Mouse (Mus musculus): ENCODE data around the gene Mfsd2a. TPM values are rescaled to one million over a fixed set of nuclear protein-coding genes. Genes with fewer than 3 reads are reported as not detected.

Gene Mfsd2a
- polyA plus RNA-seq, 1 experiment from 2014 or later: 21.7 TPM

- Histone ChIP-seq H3K4me3 (replicated peaks) (no peak overlapping the region), H3K36me3 (replicated peaks) (no peaks in the 10 kb centered on the region), H3K9ac (no peak overlapping the region), H3K27me3 (no peaks in the 10 kb centered on the region), H3K27ac (no peak overlapping the region), H3K4me1 (peaks cover 11% of the 10 kb centered on the region; the same call in 1 of the 2 replicates), H3K4me2 (no peak overlapping the region), H3K9me3 (no peaks in the 10 kb centered on the region)
- 91% methylated on average over 15 of the region's 15 CpGs for WGBS
- ATAC-seq (ENCODE audit: low FRiP score): no peak
Measured at GRCm38 (mm10) chr4:122923392-122924344, 37.3 kb downstream of the Mfsd2a start.

- Histone ChIP-seq H3K27me3 (no peaks in the 10 kb centered on the region), H3K9ac (no peak overlapping the region), H3K27ac (no peak overlapping the region), H3K4me3 (replicated peaks) (no peak overlapping the region), H3K9me3 (no peaks in the 10 kb centered on the region), H3K4me2 (no peak overlapping the region), H3K4me1 (peaks cover 11% of the 10 kb centered on the region; the same call in 1 of the 2 replicates), H3K36me3 (replicated peaks) (no peaks in the 10 kb centered on the region)
- ATAC-seq (ENCODE audit: low FRiP score): no peak
- 0% methylated on average over 1 of the region's 1 CpGs for WGBS
Measured at GRCm38 (mm10) chr4:122922841-122923240, 38.1 kb downstream of the Mfsd2a start.

GRCm38 (mm10) chr4:122915985-122916384 is 45.0 kb downstream of the Mfsd2a start:
- ATAC-seq (ENCODE audit: low FRiP score): no peak
- Histone ChIP-seq H3K9me3 (peaks cover 4% of the 10 kb centered on the region; the same call in 1 of the 2 replicates), H3K36me3 (replicated peaks) (no peaks in the 10 kb centered on the region), H3K4me1 (no peaks in the 10 kb centered on the region), H3K27me3 (no peaks in the 10 kb centered on the region), H3K4me2 (no peak overlapping the region), H3K27ac (no peak overlapping the region), H3K9ac (no peak overlapping the region), H3K4me3 (replicated peaks) (no peak overlapping the region)
- 87% methylated on average over 4 of the region's 4 CpGs for WGBS

- H3K36me3 ChIP-seq (replicated peaks): no peaks in the 10 kb centered on the region
- no peak for ATAC-seq (ENCODE audit: low FRiP score)
- no peaks in the 10 kb centered on the region for H3K27me3 ChIP-seq
- peaks cover 4% of the 10 kb centered on the region; the same call in 1 of the 2 replicates for H3K9me3 ChIP-seq
- no peak overlapping the region for H3K4me2 ChIP-seq
- WGBS: 86% methylated on average over 7 of the region's 7 CpGs
- H3K27ac ChIP-seq: no peak overlapping the region
- no peak overlapping the region for H3K9ac ChIP-seq
- H3K4me1 ChIP-seq: peaks cover 8% of the 10 kb centered on the region
- H3K4me3 ChIP-seq (replicated peaks): no peak overlapping the region
Measured at GRCm38 (mm10) chr4:122914186-122914585, 46.8 kb downstream of the Mfsd2a start.

GRCm38 (mm10) chr4:122912613-122913012 is 48.4 kb downstream of the Mfsd2a start:
- 75% methylated on average over 5 of the region's 5 CpGs for WGBS
- Histone ChIP-seq H3K36me3 (replicated peaks) (no peaks in the 10 kb centered on the region), H3K27ac (no peak overlapping the region), H3K4me2 (no peak overlapping the region), H3K27me3 (no peaks in the 10 kb centered on the region), H3K9ac (no peak overlapping the region), H3K4me1 (peaks cover 11% of the 10 kb centered on the region), H3K4me3 (replicated peaks) (no peak overlapping the region), H3K9me3 (peaks cover 4% of the 10 kb centered on the region; the same call in 1 of the 2 replicates)
- ATAC-seq (ENCODE audit: low FRiP score): no peak

DNA sequence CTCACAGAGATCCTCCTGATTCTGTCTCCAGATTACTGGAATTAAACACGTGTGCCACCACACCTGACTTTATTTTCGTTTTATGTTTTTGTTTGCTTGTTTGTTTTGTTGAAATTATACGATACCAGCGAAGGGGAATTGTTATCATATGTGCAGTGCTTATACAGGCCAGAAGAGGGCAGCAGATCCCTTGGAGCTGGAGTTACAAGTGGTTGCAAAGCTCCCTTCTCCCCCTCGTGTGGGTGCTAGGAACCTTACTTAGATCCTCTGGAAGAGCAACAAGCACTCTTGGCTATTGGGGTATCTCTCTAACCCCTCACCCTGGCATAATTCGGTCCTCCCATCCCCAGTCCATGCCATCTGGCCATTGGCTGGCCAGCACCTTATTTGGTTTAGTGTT is 50.4 kb downstream of the Mfsd2a start:
- Histone ChIP-seq H3K9ac (no peak overlapping the region), H3K4me3 (replicated peaks) (no peak overlapping the region), H3K27me3 (no peaks in the 10 kb centered on the region), H3K27ac (no peak overlapping the region), H3K4me1 (peaks cover 11% of the 10 kb centered on the region), H3K9me3 (no peaks in the 10 kb centered on the region), H3K36me3 (replicated peaks) (no peaks in the 10 kb centered on the region), H3K4me2 (no peak overlapping the region)
- 59% methylated on average over 6 of the region's 6 CpGs for WGBS
- no peak for ATAC-seq (ENCODE audit: low FRiP score)

GRCm38 (mm10) chr4:122909572-122910189 is 51.3 kb downstream of the Mfsd2a start:
- Histone ChIP-seq H3K4me2 (no peak overlapping the region), H3K27ac (no peak overlapping the region)
- WGBS: 28% methylated on average over 12 of the region's 12 CpGs

GRCm38 (mm10) chr4:122905359-122905758 is 55.6 kb downstream of the Mfsd2a start:
- H3K36me3 ChIP-seq (replicated peaks): no peaks in the 10 kb centered on the region
- H3K4me3 ChIP-seq (replicated peaks): no peak overlapping the region
- H3K4me2 ChIP-seq: no peak overlapping the region
- H3K9me3 ChIP-seq: no peaks in the 10 kb centered on the region
- 88% methylated on average over 10 of the region's 10 CpGs for WGBS
- ATAC-seq (ENCODE audit: low FRiP score): no peak
- no peak overlapping the region for H3K9ac ChIP-seq
- H3K4me1 ChIP-seq: peaks cover 11% of the 10 kb centered on the region
- no peak overlapping the region for H3K27ac ChIP-seq
- no peaks in the 10 kb centered on the region for H3K27me3 ChIP-seq

More at GRCm38 (mm10) chr4:122909572-122910189, 51.3 kb downstream of the Mfsd2a start:
- Histone ChIP-seq H3K4me3 (replicated peaks) (no peak overlapping the region), H3K9ac (no peak overlapping the region; the same call in 1 of the 2 replicates), H3K9me3 (no peaks in the 10 kb centered on the region), H3K36me3 (replicated peaks) (no peaks in the 10 kb centered on the region), H3K4me1 (peaks cover 11% of the 10 kb centered on the region), H3K27me3 (no peaks in the 10 kb centered on the region)
- no peak for ATAC-seq (ENCODE audit: low FRiP score)

GRCm38 (mm10) chr4:122903709-122904108 is 57.3 kb downstream of the Mfsd2a start:
- WGBS: 93% methylated on average over 3 of the region's 3 CpGs
- Histone ChIP-seq H3K4me2 (no peak overlapping the region), H3K4me3 (replicated peaks) (no peak overlapping the region), H3K9ac (no peak overlapping the region), H3K27me3 (no peaks in the 10 kb centered on the region), H3K36me3 (replicated peaks) (no peaks in the 10 kb centered on the region), H3K4me1 (no peaks in the 10 kb centered on the region; the same call in 1 of the 2 replicates), H3K9me3 (no peaks in the 10 kb centered on the region), H3K27ac (no peak overlapping the region)
- no peak for ATAC-seq (ENCODE audit: low FRiP score)

DNA sequence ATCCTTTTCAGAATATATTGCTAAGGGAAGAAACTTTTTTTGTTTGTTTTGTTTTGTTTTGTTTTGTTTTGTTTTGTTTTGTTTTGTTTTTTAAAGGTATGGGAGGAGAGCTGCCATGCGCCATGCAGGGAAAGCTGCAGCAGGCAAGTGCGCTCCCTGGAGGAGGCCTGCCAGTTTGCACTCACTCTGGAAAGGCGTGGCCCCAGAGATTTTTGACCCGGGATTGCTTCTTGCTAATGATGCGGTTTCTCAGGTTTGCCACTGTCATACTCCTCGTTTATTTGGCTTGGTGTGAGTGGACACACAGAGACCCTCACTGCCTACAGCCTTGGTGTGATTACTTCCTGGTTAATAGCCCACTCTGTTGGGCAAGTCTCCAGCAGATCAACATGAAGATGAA is 58.8 kb downstream of the Mfsd2a start:
- no peak overlapping the region for H3K9ac ChIP-seq
- H3K27ac ChIP-seq: no peak overlapping the region
- no peaks in the 10 kb centered on the region for H3K36me3 ChIP-seq (replicated peaks)
- no peak overlapping the region for H3K4me2 ChIP-seq
- H3K27me3 ChIP-seq: no peaks in the 10 kb centered on the region
- no peak for ATAC-seq (ENCODE audit: low FRiP score)
- H3K9me3 ChIP-seq: no peaks in the 10 kb centered on the region
- no peak overlapping the region for H3K4me3 ChIP-seq (replicated peaks)
- 27% methylated on average over 6 of the region's 6 CpGs for WGBS
- H3K4me1 ChIP-seq: no peaks in the 10 kb centered on the region

DNA sequence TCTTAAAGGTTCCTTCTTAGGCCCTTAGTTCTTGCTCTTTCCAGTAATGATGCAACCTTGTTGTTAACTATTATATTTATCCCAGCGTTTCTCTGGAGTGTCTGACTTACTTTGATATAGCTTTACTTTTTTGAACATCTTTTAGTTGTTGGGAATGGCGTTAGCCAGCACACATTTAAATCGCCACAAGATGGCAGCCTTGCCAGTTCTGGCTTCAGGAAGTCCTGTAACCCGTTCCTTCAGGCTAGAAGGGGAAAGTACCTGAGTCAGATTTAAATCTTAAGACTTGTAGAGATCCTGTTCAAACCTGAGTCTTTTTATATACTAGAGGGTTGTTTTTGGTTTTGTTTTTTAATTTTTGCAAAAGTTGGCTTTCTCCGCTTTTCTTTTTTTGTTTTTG is 62.7 kb downstream of the Mfsd2a start:
- Histone ChIP-seq H3K9me3 (no peaks in the 10 kb centered on the region), H3K27me3 (no peaks in the 10 kb centered on the region), H3K27ac (no peak overlapping the region), H3K4me2 (no peak overlapping the region), H3K4me3 (replicated peaks) (no peak overlapping the region), H3K9ac (no peak overlapping the region), H3K36me3 (replicated peaks) (no peaks in the 10 kb centered on the region), H3K4me1 (no peaks in the 10 kb centered on the region)
- WGBS: 22% methylated on average over 5 of the region's 5 CpGs
- ATAC-seq (ENCODE audit: low FRiP score): no peak

- Histone ChIP-seq H3K9ac (no peak overlapping the region), H3K4me2 (no peak overlapping the region), H3K36me3 (replicated peaks) (no peaks in the 10 kb centered on the region), H3K4me3 (replicated peaks) (no peak overlapping the region), H3K27ac (no peak overlapping the region), H3K9me3 (no peaks in the 10 kb centered on the region), H3K4me1 (no peaks in the 10 kb centered on the region), H3K27me3 (no peaks in the 10 kb centered on the region)
- ATAC-seq (ENCODE audit: low FRiP score): no peak
- 86% methylated on average over 4 of the region's 4 CpGs for WGBS
Measured at GRCm38 (mm10) chr4:122897750-122898149, 63.2 kb downstream of the Mfsd2a start.
